Mouse (Mus musculus) gastrocnemius, adult 2 months (tissue): ENCODE data around the gene Paxbp1. TPM values are rescaled to one million over a fixed set of nuclear protein-coding genes. Genes with fewer than 3 reads are reported as not detected.

Source experiments
- DNase-seq: peaks from one replicate; pipeline ENCODE4 v3.0.0; 2022
- H3K27ac ChIP-seq: fragments of 200-600 bp; 2 replicates; pipeline ENCODE4 v1.8.1; 2022; ENCODE audit warnings: mild to moderate bottlenecking
- H3K4me3 ChIP-seq: fragments of 200-600 bp; 2 replicates; pipeline ENCODE4 v1.8.1; 2022; ENCODE audit warnings: mild to moderate bottlenecking, moderate library complexity
- CTCF ChIP-seq: fragments of 200-600 bp; IDR thresholded peaks from 2 replicates; pipeline ENCODE4 v1.8.1; 2022; ENCODE audit warnings: antibody characterized with exemption, mild to moderate bottlenecking, moderate library complexity
- intact Hi-C: fragments of 180-260 bp; cut with DNase I; formaldehyde crosslinking; loops from one replicate; pipeline ENCODE4 v1.15.1; 2025
- total RNA-seq, 2 experiments: library from RNA; stranded (reverse); gene quantifications; 2 replicates each; pipeline ENCODE4 v1.2.3; 2021

Gene Paxbp1
- total RNA-seq, 2 experiments from 2014 or later = 10.7 to 11.6 TPM

GRCm38 (mm10) chr16:91068969-91069368 lies 24.6 kb upstream of the Paxbp1 start:
- TF ChIP-seq CTCF = no peak
- Histone ChIP-seq H3K4me3 (peak overlapping the region; percentile 52), H3K27ac (peak overlapping the region; percentile 21; the same call in 1 of the 2 replicates)
- DNase-seq = peak; percentile 42
- intact Hi-C loops = no loop called here

GRCm38 (mm10) chr16:91067122-91067521 lies 22.8 kb upstream of the Paxbp1 start:
- intact Hi-C loops = no loop called here
- no peak overlapping the region for H3K27ac ChIP-seq
- DNase-seq = no peak
- no peak for TF ChIP-seq CTCF
- H3K4me3 ChIP-seq = no peak overlapping the region

GRCm38 (mm10) chr16:91064583-91065365 lies 20.4 kb upstream of the Paxbp1 start:
- DNase-seq = peak; percentile 33
- Histone ChIP-seq H3K27ac (no peak overlapping the region), H3K4me3 (no peak overlapping the region)
- intact Hi-C loops = no loop called here
- TF ChIP-seq CTCF = no peak

- TF ChIP-seq CTCF = no peak
- intact Hi-C loops = no loop called here
- no peak overlapping the region for H3K27ac ChIP-seq
- no peak for DNase-seq
- no peak overlapping the region for H3K4me3 ChIP-seq
Observed at GRCm38 (mm10) chr16:91063786-91064185, 19.4 kb upstream of the Paxbp1 start.

- DNase-seq = no peak
- Histone ChIP-seq H3K4me3 (no peak overlapping the region), H3K27ac (no peak overlapping the region)
- TF ChIP-seq CTCF = no peak
- intact Hi-C loops = no loop called here
Observed at GRCm38 (mm10) chr16:91061531-91062318, 17.4 kb upstream of the Paxbp1 start.

GRCm38 (mm10) chr16:91057741-91058140 lies 13.4 kb upstream of the Paxbp1 start:
- H3K27ac ChIP-seq = no peak overlapping the region
- TF ChIP-seq CTCF = no peak
- no peak for DNase-seq
- H3K4me3 ChIP-seq = no peak overlapping the region
- intact Hi-C loops = no loop called here

- intact Hi-C loops = no loop called here
- no peak for TF ChIP-seq CTCF
- DNase-seq = no peak
- Histone ChIP-seq H3K4me3 (no peak overlapping the region), H3K27ac (no peak overlapping the region)
Observed at GRCm38 (mm10) chr16:91057261-91057660, 12.9 kb upstream of the Paxbp1 start.

GRCm38 (mm10) chr16:91056043-91056821 lies 11.9 kb upstream of the Paxbp1 start:
- no peak overlapping the region for H3K4me3 ChIP-seq
- DNase-seq = no peak
- TF ChIP-seq CTCF = no peak
- no peak overlapping the region for H3K27ac ChIP-seq
- intact Hi-C loops = no loop called here

GRCm38 (mm10) chr16:91055150-91055549 lies 10.8 kb upstream of the Paxbp1 start:
- TF ChIP-seq CTCF = no peak
- no peak for DNase-seq
- no peak overlapping the region for H3K27ac ChIP-seq
- intact Hi-C loops = no loop called here
- H3K4me3 ChIP-seq = no peak overlapping the region

- H3K4me3 ChIP-seq = no peak overlapping the region
- intact Hi-C loops = no loop called here
- TF ChIP-seq CTCF = no peak
- DNase-seq = no peak
- H3K27ac ChIP-seq = no peak overlapping the region
Observed at GRCm38 (mm10) chr16:91053599-91053998, 9.3 kb upstream of the Paxbp1 start.

GRCm38 (mm10) chr16:91045511-91045910 lies 1.2 kb upstream of the Paxbp1 start:
- Histone ChIP-seq H3K27ac (peak overlapping the region; percentile 96), H3K4me3 (peak overlapping the region; percentile 84)
- intact Hi-C loops = loop anchor here (2.0 kb wide), 2 partner anchors 27 to 35 kb away; partner anchors contain the start of gene Synj1
- peak; percentile 63 for TF ChIP-seq CTCF
- peak; percentile 60 for DNase-seq

- peak overlapping the region; percentile 84 for H3K4me3 ChIP-seq
- peak overlapping the region; percentile 96 for H3K27ac ChIP-seq
- peak; percentile 73 for DNase-seq
- TF ChIP-seq CTCF = no peak
- intact Hi-C loops = loop anchor here (2.0 to 5.0 kb wide), 3 partner anchors 29 to 111 kb away; partner anchors contain the start of gene Synj1
Observed at GRCm38 (mm10) chr16:91043461-91044248, 688 bp downstream of the Paxbp1 start.
